Mouse (Mus musculus) ES-E14 (cell line): ENCODE results near the gene Sdccag8.

Source experiments
- CHD2 ChIP-seq: IDR thresholded peaks from 2 replicates; pipeline ENCODE4 v1.6.1; 2014; ENCODE audit warnings: mild to moderate bottlenecking, low read depth, low read length, inconsistent platforms
- HCFC1 ChIP-seq: IDR thresholded peaks from 2 replicates; pipeline ENCODE4 v1.6.1; 2012; ENCODE audit warnings: low read length, inconsistent platforms, borderline replicate concordance; ENCODE audit not compliant: insufficient read depth
- MAFK ChIP-seq: IDR thresholded peaks from 2 replicates; pipeline ENCODE4 v1.6.1; 2014; ENCODE audit warnings: mild to moderate bottlenecking, low read depth, low read length, inconsistent platforms; ENCODE audit not compliant: insufficient read depth
- ZC3H11A ChIP-seq: IDR thresholded peaks from 2 replicates; pipeline ENCODE4 v1.6.1; 2012; ENCODE audit warnings: low read depth, mild to moderate bottlenecking, inconsistent platforms, low read length, borderline replicate concordance
- ZNF384 ChIP-seq: IDR thresholded peaks from 2 replicates; pipeline ENCODE4 v1.6.1; 2012; ENCODE audit warnings: low read depth, low read length, inconsistent platforms

DNA sequence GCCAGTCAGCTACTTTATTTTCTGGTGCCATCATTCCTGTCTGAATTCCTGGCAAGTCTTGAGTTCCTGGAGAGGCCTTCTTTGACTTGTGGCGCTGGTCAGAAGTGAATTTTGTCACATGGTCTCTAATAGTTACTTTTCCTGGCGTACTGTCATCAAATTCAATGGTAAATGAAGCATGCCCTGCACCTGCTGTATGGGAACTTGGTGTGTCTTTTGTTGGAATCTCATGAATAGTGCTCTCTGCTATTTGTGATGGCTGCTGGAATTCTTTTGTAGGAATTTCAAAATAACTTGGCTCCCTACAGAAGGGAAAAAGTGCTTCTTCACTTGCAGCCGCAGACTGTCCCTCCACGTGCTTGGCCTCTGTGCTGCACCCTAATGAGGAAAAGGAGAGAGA, 39.9 kb upstream of the Sdccag8 start:
- TF ChIP-seq CHD2 (no peak), ZNF384 (no peak), MAFK (no peak), HCFC1 (no peak), ZC3H11A (no peak)
